Mouse (Mus musculus) testis, adult 2 months (tissue): ENCODE data around the gene Tpk1. TPM values are rescaled to one million over a fixed set of nuclear protein-coding genes. Genes with fewer than 3 reads are reported as not detected.
"Not testable (repeated sequence)": the region's sequence is repeated elsewhere in the genome, so short reads cannot be mapped to it uniquely, and the experiment has no call there.

ENCODE experiments used
- H3K27ac ChIP-seq: fragments of 200-500 bp; 2 replicates; pipeline ENCODE4 v1.5.1; 2012; ENCODE audit warnings: low read depth, low read length; ENCODE audit not compliant: control insufficient read depth, insufficient read depth
- H3K27me3 ChIP-seq: fragments of 200-500 bp; 2 replicates; pipeline ENCODE4 v1.6.1; 2012; ENCODE audit warnings: mild to moderate bottlenecking, low read length, moderate library complexity; ENCODE audit not compliant: control insufficient read depth, insufficient read depth
- H3K36me3 ChIP-seq: fragments of 200-500 bp; 2 replicates; pipeline ENCODE4 v1.6.1; 2012; ENCODE audit warnings: mild to moderate bottlenecking, low read length; ENCODE audit not compliant: control insufficient read depth, insufficient read depth
- H3K4me1 ChIP-seq: fragments of 200-500 bp; 2 replicates; pipeline ENCODE4 v1.6.1; 2012; ENCODE audit warnings: low read length; ENCODE audit not compliant: control insufficient read depth, insufficient read depth
- H3K4me3 ChIP-seq: fragments of 200-500 bp; 2 replicates; pipeline ENCODE4 v1.5.1; 2012; ENCODE audit warnings: low read depth, mild to moderate bottlenecking, low read length, moderate library complexity, mixed read lengths; ENCODE audit not compliant: control insufficient read depth
- CTCF ChIP-seq: fragments of 200-500 bp; IDR thresholded peaks from 2 replicates; pipeline ENCODE4 v1.5.1; 2012; ENCODE audit warnings: low read depth, mild to moderate bottlenecking, inconsistent platforms, low read length, moderate library complexity; ENCODE audit not compliant: control insufficient read depth, insufficient read depth, insufficient replicate concordance
- POLR2A ChIP-seq: fragments of 200-500 bp; IDR thresholded peaks from 2 replicates; pipeline ENCODE4 v1.6.1; 2012; ENCODE audit warnings: low read depth, mild to moderate bottlenecking, inconsistent platforms, low read length, moderate library complexity; ENCODE audit not compliant: control insufficient read depth
- polyA plus RNA-seq: library from polyadenylated mRNA; depleted of rRNA; stranded (reverse); fragments of >200 nt; gene quantifications from 2 replicates; pipeline ENCODE4 v1.2.3, GENCODE M21; 2012

Tpk1 gene
- polyA plus RNA-seq, 1 experiment: 1.7 TPM

DNA sequence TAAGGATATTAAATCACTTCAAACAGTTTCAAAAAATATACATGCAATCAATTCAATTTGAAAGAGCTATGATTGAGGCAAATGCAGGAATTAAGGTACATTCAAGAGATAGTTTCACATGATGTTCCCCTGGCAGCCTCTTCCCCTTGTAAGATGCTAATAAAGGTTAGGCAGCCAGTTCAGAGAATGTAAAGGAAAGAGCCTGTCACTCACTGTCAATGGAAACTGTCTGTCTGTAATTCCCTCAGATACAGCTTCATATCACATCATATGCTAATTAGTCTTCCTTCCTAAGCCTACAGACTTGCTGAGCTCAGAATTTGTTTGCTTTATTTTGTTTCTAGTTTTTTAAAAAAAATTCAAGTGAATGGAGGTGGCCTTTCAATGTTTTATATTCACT, 147.7 kb downstream of the Tpk1 start:
- Histone ChIP-seq H3K4me3 (no peak overlapping the region), H3K4me1 (no peaks in the 10 kb centered on the region), H3K36me3 (no peaks in the 10 kb centered on the region), H3K27ac (no peak overlapping the region), H3K27me3 (no peaks in the 10 kb centered on the region)
- TF ChIP-seq POLR2A: no peak
- no peak for TF ChIP-seq CTCF

DNA sequence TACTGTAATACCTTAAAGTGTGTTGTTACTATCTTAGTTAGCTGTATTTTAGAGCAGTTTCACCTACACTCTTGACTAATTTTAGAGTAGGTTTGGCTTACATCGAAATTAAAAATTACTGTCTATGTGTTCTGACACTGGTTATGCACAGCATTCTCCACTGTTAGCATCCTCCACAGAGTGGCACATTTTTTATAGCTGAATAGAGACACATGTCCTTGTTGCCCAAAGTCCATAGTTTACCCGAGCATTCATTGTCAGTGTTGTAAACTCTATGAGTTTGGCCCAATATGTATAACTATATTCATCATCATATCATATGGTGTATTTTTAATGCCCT, 148.8 kb downstream of the Tpk1 start:
- no peak for TF ChIP-seq POLR2A
- no peak for TF ChIP-seq CTCF
- Histone ChIP-seq H3K27ac (no peak overlapping the region), H3K4me3 (no peak overlapping the region), H3K4me1 (no peaks in the 10 kb centered on the region), H3K27me3 (no peaks in the 10 kb centered on the region), H3K36me3 (no peaks in the 10 kb centered on the region)

DNA sequence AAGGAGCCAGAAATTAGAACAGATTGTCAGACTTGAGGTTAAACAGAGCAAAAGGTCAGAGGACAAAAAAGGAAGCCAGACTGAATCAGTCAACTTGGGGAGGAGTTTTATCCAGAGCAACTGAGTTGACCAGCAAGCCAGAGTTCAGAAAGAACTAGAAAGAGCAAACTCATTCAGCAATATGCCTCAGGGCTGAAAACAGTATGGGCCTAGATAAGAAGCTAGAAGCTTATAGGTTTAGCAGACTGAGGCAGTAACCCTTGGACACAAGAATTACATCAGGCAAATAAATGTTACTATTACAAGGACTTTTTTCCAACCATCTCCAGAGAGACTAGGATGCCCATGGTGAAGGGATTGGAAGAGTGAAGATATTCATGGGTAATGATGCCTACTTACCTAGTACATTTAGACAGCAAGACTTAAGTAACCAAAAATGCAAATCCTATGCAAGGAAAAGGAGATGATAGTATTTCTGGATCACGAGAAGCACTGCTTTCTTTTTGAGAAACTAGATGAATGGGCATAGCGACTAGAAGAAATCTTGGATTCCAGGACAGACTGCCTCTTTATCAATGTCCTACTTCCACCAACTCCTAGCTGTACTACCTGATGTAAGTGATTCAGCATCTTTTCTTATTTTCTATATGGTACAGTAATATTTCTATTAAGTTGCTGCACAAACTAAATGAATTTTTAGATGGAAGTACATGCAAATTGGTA, 149.3 kb downstream of the Tpk1 start:
- Histone ChIP-seq H3K36me3 (no peaks in the 10 kb centered on the region), H3K27ac (no peak overlapping the region), H3K4me1 (no peaks in the 10 kb centered on the region), H3K4me3 (no peak overlapping the region), H3K27me3 (no peaks in the 10 kb centered on the region)
- no peak for TF ChIP-seq POLR2A
- TF ChIP-seq CTCF: no peak

DNA sequence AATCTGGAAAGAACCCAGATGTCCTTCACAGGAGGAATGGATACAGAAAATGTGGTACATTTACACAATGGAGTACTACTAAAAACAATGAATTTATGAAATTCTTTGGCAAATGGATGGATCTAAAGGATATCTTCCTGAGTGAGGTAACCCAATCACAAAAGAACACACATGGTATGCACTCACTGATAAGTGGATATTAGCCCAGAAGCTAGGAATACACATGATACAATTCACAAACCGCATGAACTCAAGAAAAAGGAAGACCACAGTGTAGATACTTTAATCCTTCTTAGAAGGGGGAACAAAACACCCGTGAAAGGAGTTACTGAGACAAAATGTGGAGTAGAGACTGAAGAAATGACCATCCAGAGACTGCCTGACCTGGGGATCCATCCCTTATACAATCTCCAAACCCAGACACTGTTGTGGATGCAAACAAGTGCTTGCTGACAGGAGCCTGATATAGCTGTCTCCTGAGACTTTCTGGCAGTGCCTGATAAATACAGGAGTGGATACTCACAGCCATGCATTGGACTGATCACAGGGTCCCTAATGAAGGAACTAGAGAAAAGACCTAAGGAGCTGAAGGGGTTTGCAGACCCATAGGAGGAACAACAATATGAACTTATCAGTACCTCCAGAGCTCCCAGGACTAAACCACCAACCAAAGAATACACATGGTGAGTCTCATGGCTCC, 159.2 kb downstream of the Tpk1 start:
- H3K4me1 ChIP-seq, H3K36me3 ChIP-seq, H3K4me3 ChIP-seq, H3K27ac ChIP-seq, H3K27me3 ChIP-seq: not testable (repeated sequence)

DNA sequence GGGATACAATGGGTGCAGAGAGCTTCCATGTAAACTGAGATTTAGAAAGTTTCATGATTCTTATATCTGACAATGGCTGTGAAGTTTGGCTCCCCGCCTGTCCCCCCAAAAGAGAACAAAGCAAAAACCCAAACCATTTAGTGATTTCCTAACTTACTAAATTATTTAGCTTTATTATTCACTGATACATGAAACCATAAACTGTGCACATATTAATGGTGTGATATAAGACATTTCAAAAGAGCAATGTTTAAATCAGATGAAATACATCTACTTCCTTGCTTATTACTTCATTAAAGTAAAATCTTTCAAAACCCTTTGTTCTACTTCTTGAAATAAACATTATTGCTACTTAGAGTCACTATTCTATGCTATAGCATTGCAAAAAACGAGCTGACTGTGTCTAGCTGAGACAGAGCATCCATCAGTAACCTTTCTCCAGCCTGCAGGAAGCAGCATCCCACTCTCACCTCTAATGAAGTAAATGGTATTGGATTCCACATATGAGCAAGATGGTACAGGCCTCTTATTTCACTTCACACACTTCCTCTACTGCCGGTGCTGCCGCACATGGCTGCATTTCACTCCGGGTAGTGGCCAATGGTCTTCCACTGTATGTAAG, 161.4 kb downstream of the Tpk1 start:
- Histone ChIP-seq H3K4me3 (no peak overlapping the region), H3K4me1 (no peaks in the 10 kb centered on the region), H3K27ac (no peak overlapping the region), H3K27me3 (no peaks in the 10 kb centered on the region), H3K36me3 (no peaks in the 10 kb centered on the region)
- TF ChIP-seq CTCF (no peak), POLR2A (no peak)

DNA sequence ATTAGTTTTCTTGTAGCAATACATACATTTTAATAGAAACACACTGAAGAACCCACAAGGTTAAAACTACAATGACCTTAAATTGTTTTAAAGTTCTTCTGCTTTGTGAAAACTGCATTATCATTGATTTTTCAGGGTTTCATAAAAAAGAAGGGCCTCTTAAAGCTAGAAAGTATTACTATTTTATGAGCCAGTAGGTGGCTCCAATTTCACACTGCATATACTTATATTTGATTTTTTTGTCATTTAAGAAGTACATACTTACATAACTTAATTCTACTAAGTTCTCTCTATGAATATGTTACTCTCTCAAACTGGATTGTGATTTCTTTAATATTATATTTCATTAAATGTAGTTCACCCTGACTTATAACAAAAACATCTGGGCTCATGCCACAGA, 173.7 kb downstream of the Tpk1 start:
- no peak overlapping the region for H3K27ac ChIP-seq
- H3K4me1 ChIP-seq: no peaks in the 10 kb centered on the region
- TF ChIP-seq POLR2A (no peak), CTCF (no peak)
- H3K36me3 ChIP-seq: no peaks in the 10 kb centered on the region
- H3K4me3 ChIP-seq: no peak overlapping the region
- H3K27me3 ChIP-seq: no peaks in the 10 kb centered on the region

DNA sequence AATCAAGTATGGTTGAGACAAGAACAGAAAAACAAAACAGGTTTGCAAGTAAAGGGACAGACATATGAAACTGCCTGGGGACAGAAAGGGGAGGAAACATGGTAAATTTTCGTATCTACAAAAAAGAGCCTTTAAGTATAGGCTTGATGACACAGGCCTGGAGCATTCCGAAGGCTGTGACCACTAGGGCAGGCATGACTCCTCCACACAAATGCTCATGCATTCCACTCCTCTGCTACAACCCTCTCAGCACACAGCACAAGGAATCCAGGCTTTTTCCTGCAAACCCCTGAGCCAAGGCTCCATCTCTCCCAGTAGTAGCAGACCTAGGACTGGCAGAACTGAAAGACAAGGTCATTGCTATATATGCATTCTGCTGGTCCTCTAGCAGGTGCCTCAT, 179.4 kb downstream of the Tpk1 start:
- Histone ChIP-seq H3K27ac (no peak overlapping the region), H3K4me1 (no peaks in the 10 kb centered on the region), H3K27me3 (no peaks in the 10 kb centered on the region), H3K4me3 (no peak overlapping the region), H3K36me3 (no peaks in the 10 kb centered on the region)
- TF ChIP-seq CTCF: no peak
- TF ChIP-seq POLR2A: no peak
